Mouse (Mus musculus) megakaryocyte, adult 5-6 weeks (primary cell): Measurements from ENCODE around the gene Slc46a2. TPM values are rescaled to one million over a fixed set of nuclear protein-coding genes. Genes with fewer than 3 reads are reported as not detected.

Source experiments
- ATAC-seq: 2 replicates; pipeline ENCODE4 v1.8.0; 2016; ENCODE audit warnings: mild to moderate bottlenecking, inconsistent platforms; ENCODE audit not compliant: poor library complexity, severe bottlenecking
- total RNA-seq, 2 experiments: library from RNA; stranded (forward) in 1 of 2; stranded (reverse) in 1 of 2; fragments of 153-499, 151-499 nt in 1 of 2; fragments of 221-1000, 200-1000 nt in 1 of 2; gene quantifications; 2 replicates each; pipeline versions ENCODE4 v1.2.3 to v1.2.4; 2015 to 2017

The Slc46a2 gene
- total RNA-seq, 2 experiments from 2014 or later = not detected

GRCm38 (mm10) chr4:59859693-59860425, 55.0 kb downstream of the Slc46a2 start:
- ATAC-seq = no peak

Other genes starting within 250 kb of the Slc46a2 start
- 41.6 and 49.0 TPM in 2 replicates for gene Inip, start 113.5 kb downstream of the Slc46a2 start, total RNA-seq (2015)
- 47.3 and 52.7 TPM in 2 replicates for gene Inip, start 113.5 kb downstream of the Slc46a2 start, total RNA-seq (2017)
- 16.8 and 17.9 TPM in 2 replicates for gene Snx30, start 109.2 kb downstream of the Slc46a2 start, total RNA-seq (2015)
- gene Snx30, start 109.2 kb downstream of the Slc46a2 start, total RNA-seq (2017) = 28.2 and 29.7 TPM in 2 replicates
- not detected in 2 replicates for gene Mup4, start 45.7 kb upstream of the Slc46a2 start, total RNA-seq (2015)
- gene Mup4, start 45.7 kb upstream of the Slc46a2 start, total RNA-seq (2017) = not detected in 2 replicates
- gene Mup6, start 49.2 kb upstream of the Slc46a2 start, total RNA-seq (2015) = not detected in 2 replicates
- gene Mup6, start 49.2 kb upstream of the Slc46a2 start, total RNA-seq (2017) = not detected in 2 replicates
- gene Mup7, start 155.4 kb upstream of the Slc46a2 start, total RNA-seq (2015) = not detected in 2 replicates
- not detected in 2 replicates for gene Mup7, start 155.4 kb upstream of the Slc46a2 start, total RNA-seq (2017)
- not detected in 2 replicates for gene Mup2, start 239.2 kb upstream of the Slc46a2 start, total RNA-seq (2015)
- gene Mup2, start 239.2 kb upstream of the Slc46a2 start, total RNA-seq (2017) = not detected in 2 replicates